Mouse (Mus musculus): ENCODE data around the gene Mphosph9. TPM values are rescaled to one million over a fixed set of nuclear protein-coding genes. Genes with fewer than 3 reads are reported as not detected.

Gene Mphosph9
- total and polyA plus RNA-seq, 3 experiments, result 5.6 to 9.8 (median 8.0) TPM

DNA sequence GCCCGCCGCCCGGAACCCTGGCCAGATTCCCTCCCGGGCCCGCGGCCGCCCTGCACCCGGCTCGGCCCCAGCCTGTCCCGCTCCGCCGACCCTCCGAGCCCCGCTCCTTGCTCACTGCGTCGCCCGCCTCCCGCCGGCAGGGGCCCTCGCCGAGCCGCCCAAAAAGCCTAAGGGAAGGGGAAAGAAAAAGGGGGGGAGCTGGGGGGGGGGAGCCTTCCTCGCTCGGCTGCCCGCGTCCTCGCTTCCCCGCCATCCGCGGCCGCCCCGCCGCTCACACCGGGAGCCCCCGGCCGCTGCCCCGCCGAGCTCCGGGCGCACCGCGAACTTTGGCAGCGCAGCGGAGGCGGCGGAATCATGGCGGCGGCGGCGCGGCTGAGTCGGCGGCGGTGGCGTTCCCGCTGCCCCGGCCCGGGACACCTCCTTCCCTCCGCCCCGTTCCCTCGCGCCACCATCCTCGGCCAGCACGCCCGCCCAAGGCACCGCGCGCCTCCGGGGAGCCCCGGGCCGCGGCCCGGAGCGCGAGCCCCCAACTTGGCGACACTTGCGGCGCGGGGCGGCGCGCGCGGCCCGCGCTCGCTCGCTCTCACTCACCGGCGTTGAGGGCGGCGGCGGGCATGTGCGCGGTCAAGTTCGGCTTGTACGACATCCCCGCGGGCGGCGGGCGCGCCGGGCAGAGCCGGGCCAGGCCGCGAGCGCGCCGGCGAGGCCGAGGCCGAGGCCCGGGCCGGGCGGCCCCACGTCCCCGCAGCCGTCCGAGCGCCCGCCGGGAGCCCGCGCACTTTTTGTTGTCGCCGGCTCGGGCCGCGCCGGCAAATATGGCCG, 26.2 kb upstream of the Mphosph9 start:
- dilution Hi-C loops (cut with MboI; ENCODE audit: extremely low pct_ligation_motif_present, extremely low pct_unique_long_range_greater_than_20kb, low sequenced_read_pairs), result no loop called here
- Histone ChIP-seq H3K36me3 (replicated peaks in 1 of 2; ENCODE audit: control insufficient read depth in 1 of 2, insufficient read depth in 1 of 2, low read length in 1 of 2) (peaks cover 11 to 22% of the 10 kb centered on the region in 2 experiments), H3K4me3 (replicated peaks in 1 of 3; ENCODE audit: low read depth in 2 of 3, low read length in 2 of 3, poor library complexity in 1 of 3) (peak overlapping the region; percentile 38 to 82 (median 78)), H3K27ac (ENCODE audit: insufficient read depth, low read depth) (peak overlapping the region; percentile 83), H3K27me3 (replicated peaks) (no peaks in the 10 kb centered on the region), H3K4me2 (ENCODE audit: insufficient read depth, low read depth, poor library complexity, severe bottlenecking) (peak overlapping the region; percentile 81), H3K79me2 (replicated peaks; ENCODE audit: control insufficient read depth, extremely low read depth, insufficient read depth, poor library complexity, severe bottlenecking) (peaks cover 37% of the 10 kb centered on the region), H3K9ac (ENCODE audit: insufficient read depth, low read depth) (peak overlapping the region; percentile 99), H3K4me1 (ENCODE audit: control insufficient read depth in 1 of 2, insufficient read depth in 2 of 2) (peaks cover 17 to 24% of the 10 kb centered on the region in 2 experiments), H3K9me3 (replicated peaks; ENCODE audit: low read length) (no peaks in the 10 kb centered on the region)
- in situ Hi-C loops (cut with MboI; ENCODE audit: low pct_ligation_motif_present, low pct_unique_long_range_greater_than_20kb, low sequenced_read_pairs), result loop anchor here (10.0 kb wide), 1 partner anchor 201 kb away; the partner anchor contains the start of gene Ddx55
- peak; percentile 44 for DNase-seq (ENCODE audit: extremely low read depth)
- TF ChIP-seq POLR2A (IDR thresholded peaks at IDR 0.05; ENCODE audit: low read depth, low read length) (no peak), CTCF (conservative IDR thresholded peaks at IDR 0.05 in 1 of 2, IDR thresholded peaks at IDR 0.05 in 1 of 2; ENCODE audit: low read depth in 2 of 2, low read length in 2 of 2) (peak in 1 of 2 experiments; percentile 49; a peak in 2 of 4 replicates), JUN (IDR thresholded peaks at IDR 0.05; ENCODE audit: insufficient read depth, low read depth, low read length) (no peak), PAX5 (IDR thresholded peaks at IDR 0.05; ENCODE audit: low read length) (no peak), MAX (IDR thresholded peaks at IDR 0.05; ENCODE audit: low read length) (no peak), POLR2AphosphoS2 (IDR thresholded peaks at IDR 0.05; ENCODE audit: low read depth, low read length) (no peak), ZMIZ1 (IDR thresholded peaks at IDR 0.05; ENCODE audit: low read depth, low read length) (no peak), MYC (IDR thresholded peaks at IDR 0.05; ENCODE audit: low read depth, low read length) (no peak), MAZ (IDR thresholded peaks at IDR 0.05; ENCODE audit: low read depth, low read length) (peak; percentile 54; the same call in 1 of the 2 replicates), MAFK (IDR thresholded peaks at IDR 0.05; ENCODE audit: insufficient replicate concordance, low read length) (no peak), GABPA (IDR thresholded peaks at IDR 0.05; ENCODE audit: insufficient replicate concordance, low read depth, low read length) (no peak), BHLHE40 (IDR thresholded peaks at IDR 0.05; ENCODE audit: low read depth, low read length) (no peak), RAD21 (IDR thresholded peaks at IDR 0.05; ENCODE audit: low read depth, low read length) (peak; percentile 19), HCFC1 (IDR thresholded peaks at IDR 0.05; ENCODE audit: low read depth, low read length) (no peak), CHD2 (IDR thresholded peaks at IDR 0.05; ENCODE audit: low read length) (no peak), MXI1 (IDR thresholded peaks at IDR 0.05; ENCODE audit: low read depth, low read length) (no peak; the same call in 1 of the 2 replicates), IRF4 (IDR thresholded peaks at IDR 0.05; ENCODE audit: low read depth, low read length) (no peak), USF2 (conservative IDR thresholded peaks at IDR 0.05; ENCODE audit: low read depth, low read length) (no peak), MEF2A (IDR thresholded peaks at IDR 0.05; ENCODE audit: borderline replicate concordance, low read depth, low read length) (no peak; the same call in 1 of the 2 replicates), NRF1 (IDR thresholded peaks at IDR 0.05; ENCODE audit: low read depth, low read length) (0 out of 2 replicates have a peak, but pooled peaks have one; percentile 0), E2F4 (IDR thresholded peaks at IDR 0.05; ENCODE audit: insufficient replicate concordance, low read depth, low read length) (no peak), USF1 (IDR thresholded peaks at IDR 0.05; ENCODE audit: low read depth, low read length) (no peak), RCOR1 (conservative IDR thresholded peaks at IDR 0.05; ENCODE audit: low read depth, low read length) (no peak), SMC3 (IDR thresholded peaks at IDR 0.05; ENCODE audit: low read depth, low read length) (peak; percentile 14; the same call in 1 of the 2 replicates), UBTF (IDR thresholded peaks at IDR 0.05; ENCODE audit: low read depth, low read length) (peak; percentile 75; the same call in 1 of the 2 replicates), ZNF384 (IDR thresholded peaks at IDR 0.05; ENCODE audit: low read depth, low read length) (no peak), EP300 (IDR thresholded peaks at IDR 0.05; ENCODE audit: low read length) (no peak), NELFE (IDR thresholded peaks at IDR 0.05; ENCODE audit: low read depth, low read length) (no peak; the same call in 1 of the 2 replicates), ZC3H11A (IDR thresholded peaks at IDR 0.05; ENCODE audit: low read depth, low read length) (no peak)

Measured in CH12.LX (cell line).